Mouse (Mus musculus) megakaryocyte-erythroid progenitor cell, adult 5-6 weeks (primary cell): Measurements from ENCODE around the gene Usp45. TPM values are rescaled to one million over a fixed set of nuclear protein-coding genes. Genes with fewer than 3 reads are reported as not detected.

ENCODE experiments used
- ATAC-seq: replicated peaks from 2 replicates; pipeline ENCODE4 v1.8.0; 2016; ENCODE audit warnings: mild to moderate bottlenecking, inconsistent platforms; ENCODE audit not compliant: severe bottlenecking, poor library complexity, low FRiP score, low TSS enrichment
- total RNA-seq, 2 experiments: library from RNA; stranded (forward) in 1 of 2; stranded (reverse) in 1 of 2; fragments of 200-1000, 215-1000 nt in 1 of 2; fragments of >200 nt in 1 of 2; fragmentation: Nextera tagmentation in 1 of 2; gene quantifications; 2 replicates each; pipeline ENCODE4 v1.2.3; 2014 to 2017

Usp45 gene
- total RNA-seq, 2 experiments from 2014 or later: 34.1 to 40.5 TPM

DNA sequence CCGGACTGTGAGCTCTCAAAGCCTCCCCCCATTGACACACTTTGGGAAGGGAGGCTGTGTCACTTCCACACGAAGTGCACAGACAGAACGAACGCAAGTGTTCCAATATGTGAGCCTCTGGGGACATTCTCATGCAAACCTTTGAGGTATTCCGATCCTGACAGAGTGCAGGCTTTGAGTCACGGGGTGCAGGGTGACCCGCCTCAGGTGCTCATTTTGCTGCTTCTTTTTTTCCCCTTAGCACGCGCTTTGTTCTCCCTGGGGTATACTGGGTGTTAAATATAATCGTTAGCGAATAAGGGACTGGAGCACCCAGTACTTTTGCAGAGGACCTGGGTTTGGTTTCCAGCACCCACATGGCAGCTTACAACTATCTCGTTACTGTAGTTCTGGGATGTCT is 19.3 kb downstream of the Usp45 start:
- ATAC-seq: no peak

- no peak for ATAC-seq
Measured at GRCm38 (mm10) chr4:21788903-21789302, 21.9 kb downstream of the Usp45 start.

DNA sequence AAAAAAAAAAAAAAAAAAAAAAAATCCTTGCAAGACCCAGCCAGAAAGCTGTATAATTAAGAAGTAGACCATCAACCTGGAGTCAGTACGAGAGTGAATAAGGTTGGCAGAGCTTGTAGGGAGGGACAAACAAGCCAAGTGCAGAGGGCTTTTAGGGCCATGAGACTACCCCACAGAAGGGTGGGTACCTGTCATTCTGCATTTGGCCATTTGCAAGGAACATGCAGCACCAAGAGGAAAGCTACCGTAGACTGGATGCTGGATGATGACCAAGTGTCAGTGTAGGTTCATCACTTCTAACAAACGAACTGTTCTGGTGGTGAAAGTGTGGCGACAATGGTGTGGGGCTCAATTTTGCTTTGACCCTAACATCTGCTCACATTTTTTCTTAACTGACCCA is 22.9 kb downstream of the Usp45 start:
- ATAC-seq: no peak

DNA sequence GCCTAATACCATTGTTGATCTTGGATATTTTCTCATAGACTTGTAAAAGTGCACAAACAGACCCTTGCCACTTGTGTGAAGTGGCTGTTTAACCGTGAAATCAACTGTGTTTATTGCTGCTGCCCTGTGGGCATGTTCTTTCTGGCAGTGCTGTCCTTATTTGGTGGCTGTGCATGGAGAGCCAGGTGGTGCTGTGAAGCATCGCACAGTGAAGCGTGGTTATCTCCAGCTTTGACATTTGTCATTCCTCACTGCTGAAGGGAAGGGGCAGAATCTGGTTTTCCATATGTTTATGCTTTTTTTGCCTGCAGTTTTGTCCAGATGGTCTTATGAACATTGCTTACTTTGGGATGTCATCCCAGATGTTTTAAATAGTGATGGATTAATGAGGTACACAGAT is 26.7 kb downstream of the Usp45 start:
- ATAC-seq: no peak

DNA sequence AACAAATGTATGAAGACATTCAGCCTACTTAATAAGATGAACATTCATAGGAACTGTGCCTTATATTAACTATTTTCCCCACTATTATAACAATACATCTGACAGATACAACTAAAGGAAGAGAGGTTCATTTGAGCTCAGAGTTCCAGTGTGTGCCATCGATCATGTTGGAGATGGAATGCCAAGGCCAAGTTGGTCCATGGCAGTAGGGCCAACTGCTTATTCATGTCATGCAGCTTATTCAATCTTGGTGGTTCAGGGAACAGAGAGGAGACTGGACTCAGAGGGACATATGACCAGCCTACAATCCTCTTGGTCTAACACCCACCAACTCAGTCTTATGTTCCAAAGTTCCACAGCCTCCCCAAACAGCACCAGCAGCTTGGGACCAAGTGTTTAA is 34.1 kb downstream of the Usp45 start:
- ATAC-seq: no peak; the same call in 1 of the 2 replicates

- ATAC-seq: peak; percentile 99
Measured at GRCm38 (mm10) chr4:21801620-21802019, 34.7 kb downstream of the Usp45 start.

- ATAC-seq: no peak
Measured at GRCm38 (mm10) chr4:21807204-21807603, 40.2 kb downstream of the Usp45 start.

DNA sequence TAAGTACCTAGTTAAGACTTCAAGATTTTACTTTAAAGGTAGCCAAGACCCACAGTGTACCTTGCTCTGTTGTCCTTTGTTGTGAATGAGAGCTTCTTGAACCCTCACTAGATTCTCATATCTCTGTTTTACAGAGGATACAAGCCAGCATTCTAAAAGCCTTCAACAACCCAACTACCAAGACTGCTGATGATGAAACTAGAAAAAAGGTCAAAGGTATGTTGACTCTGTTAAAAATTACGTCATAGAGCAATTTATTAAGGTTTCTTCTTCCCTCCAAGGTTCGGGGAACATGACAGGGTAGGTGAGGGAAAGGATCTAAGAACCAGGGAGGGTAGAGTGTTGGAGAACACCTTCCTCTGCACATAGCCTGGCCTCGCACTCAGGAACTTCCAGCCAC is 43.7 kb downstream of the Usp45 start:
- no peak for ATAC-seq

DNA sequence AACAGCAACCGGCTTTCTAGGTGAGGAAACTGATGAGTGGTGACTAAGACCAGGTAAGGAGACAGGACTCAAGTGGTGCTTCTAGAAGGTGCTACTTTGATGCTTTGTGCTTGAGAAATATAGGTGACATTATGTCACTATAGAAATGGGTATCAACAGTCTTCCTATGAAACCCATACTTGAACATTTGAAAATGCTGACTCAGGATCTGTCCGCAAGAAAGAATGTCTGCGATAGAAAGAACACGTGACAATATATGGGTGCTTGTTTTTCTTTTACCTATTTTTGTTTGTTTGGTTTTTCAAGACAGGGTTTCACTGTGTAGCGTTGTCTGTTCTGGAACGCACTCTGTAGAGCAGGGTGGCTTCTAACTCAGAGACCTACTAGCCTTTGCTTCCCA is 45.7 kb downstream of the Usp45 start:
- no peak for ATAC-seq

GRCm38 (mm10) chr4:21814029-21814428 is 47.1 kb downstream of the Usp45 start:
- peak; percentile 96 for ATAC-seq

GRCm38 (mm10) chr4:21826616-21827015 is 59.7 kb downstream of the Usp45 start:
- no peak for ATAC-seq

DNA sequence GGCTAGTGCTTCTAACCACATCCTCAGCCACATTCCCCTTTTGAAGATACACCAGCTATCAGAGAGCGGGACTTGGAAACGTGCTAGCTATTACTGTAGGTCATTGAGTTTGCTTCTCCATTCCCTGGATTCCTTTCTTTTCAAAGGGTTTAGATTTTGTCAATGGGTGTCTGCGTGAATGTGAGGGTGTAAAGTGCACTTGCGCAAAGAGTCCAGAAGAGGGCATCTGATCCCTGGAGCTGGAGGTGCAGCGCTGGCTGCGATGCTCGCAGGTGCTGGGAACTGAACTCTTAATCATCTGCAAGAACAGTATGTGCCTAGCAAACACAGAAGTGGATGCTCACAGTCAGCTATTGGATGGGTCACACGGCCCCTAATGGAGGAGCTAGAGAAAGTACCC is 65.9 kb downstream of the Usp45 start:
- no peak; the same call in 1 of the 2 replicates for ATAC-seq

- ATAC-seq: peak; percentile 92
Measured at GRCm38 (mm10) chr4:21847481-21848286, 80.7 kb downstream of the Usp45 start, which contains the start of gene Pnisr. Gene Pnisr (plus strand): TSS chr4:21847583.

DNA sequence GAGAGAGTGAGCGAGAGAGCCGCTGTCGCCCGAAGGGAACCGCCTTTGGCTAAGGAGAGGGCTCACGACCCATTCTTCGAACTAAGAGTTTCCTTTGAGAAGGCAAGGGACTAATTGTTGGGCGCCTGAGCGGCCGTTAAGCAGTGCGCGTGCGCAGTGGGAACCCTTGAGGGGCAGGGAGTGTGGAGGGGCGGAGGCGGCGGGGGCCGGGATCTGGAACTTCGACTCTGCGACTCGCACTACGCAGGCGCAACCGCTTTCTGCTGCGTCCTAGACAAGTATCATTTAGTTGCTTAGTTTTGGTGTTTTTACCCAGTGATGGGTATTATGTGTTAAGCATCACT is 81.3 kb downstream of the Usp45 start:
- peak; percentile 81 for ATAC-seq

- ATAC-seq: no peak
Measured at GRCm38 (mm10) chr4:21857481-21857880, 90.5 kb downstream of the Usp45 start.

GRCm38 (mm10) chr4:21865226-21865625 is 98.3 kb downstream of the Usp45 start:
- no peak for ATAC-seq

- no peak for ATAC-seq
Measured at GRCm38 (mm10) chr4:21878776-21879175, 111.8 kb downstream of the Usp45 start.

DNA sequence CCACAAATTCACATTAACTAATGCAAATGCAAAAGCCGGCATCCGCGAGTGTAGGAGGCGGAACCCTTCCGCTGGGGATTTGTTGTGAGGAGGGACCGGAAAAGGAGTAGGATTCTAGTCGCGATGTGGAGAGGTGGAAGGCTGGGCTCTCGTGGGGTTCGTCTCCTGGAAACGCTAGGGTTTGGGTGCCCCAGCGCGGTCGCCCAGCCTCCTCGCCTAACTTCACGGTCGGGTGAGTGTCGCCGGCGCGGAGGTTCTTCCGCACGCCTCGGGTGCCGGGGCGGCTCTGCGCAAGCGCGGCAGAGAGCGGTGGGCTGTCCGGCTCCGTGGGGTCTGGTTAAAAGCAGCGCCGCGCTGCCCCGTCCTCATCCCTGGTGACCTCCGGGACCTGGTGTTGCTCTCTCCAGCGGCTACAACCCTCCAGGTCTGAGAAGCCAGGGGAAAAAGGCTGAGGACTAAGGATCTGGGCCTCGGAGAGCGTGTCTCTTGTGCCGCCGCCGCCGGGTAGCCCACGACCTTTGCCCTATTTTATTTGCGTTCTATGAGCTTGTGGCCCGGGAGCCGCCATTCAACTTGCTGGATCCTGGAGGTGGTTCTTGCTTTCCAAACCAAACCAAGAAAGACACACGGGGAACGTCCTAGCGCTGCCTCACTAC is 112.7 kb downstream of the Usp45 start, which contains the start of gene Coq3:
TSS of gene Coq3 (plus strand) at position 109 of the 656 bp plus-strand sequence.
- peak; percentile 88 for ATAC-seq

DNA sequence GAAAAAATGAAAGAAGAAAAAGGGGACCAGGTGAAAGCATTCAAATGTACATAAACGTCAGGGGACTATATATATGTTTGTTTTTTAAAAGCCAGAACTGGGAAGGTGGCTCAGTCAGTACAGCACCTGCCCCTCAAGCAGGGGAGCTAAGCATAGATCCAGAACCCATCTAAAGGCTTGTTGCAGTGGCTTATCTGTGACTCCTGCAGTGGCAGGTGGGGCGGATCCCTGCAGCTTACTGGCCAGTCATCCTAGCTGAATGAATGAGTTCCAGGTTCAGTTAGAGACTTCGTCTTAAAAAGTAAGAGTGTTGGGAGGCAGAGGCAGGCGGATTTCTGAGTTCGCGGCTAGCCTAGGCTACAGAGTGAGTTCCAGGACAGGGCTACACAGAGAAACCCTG is 115.8 kb downstream of the Usp45 start:
- ATAC-seq: 0 out of 2 replicates have a peak, but pooled peaks have one; percentile 35

DNA sequence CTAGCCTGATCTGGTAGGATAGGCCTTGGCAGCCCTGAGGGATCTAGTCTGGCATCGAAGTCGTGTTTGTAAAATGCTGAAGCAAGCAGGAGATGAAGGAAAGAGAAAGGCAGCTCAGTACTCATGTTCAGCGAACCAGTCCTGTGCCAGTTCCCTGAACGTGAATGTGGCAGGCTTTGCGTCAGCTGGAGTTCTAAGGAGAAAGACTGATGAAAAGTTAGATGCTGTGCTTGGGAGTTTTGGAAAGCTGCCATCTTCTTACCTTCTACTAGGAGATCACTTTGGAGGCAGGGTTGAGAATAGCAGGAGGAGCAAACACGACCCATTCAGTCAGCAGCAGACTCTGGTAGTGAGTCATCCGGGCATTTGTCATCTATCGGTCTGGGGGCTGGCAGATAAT is 118.9 kb downstream of the Usp45 start:
- ATAC-seq: no peak
